Mouse (Mus musculus) 3134 (cell line): Measurements from ENCODE around the gene Llgl2.

Source experiments
- DNase-seq: peaks from one replicate; pipeline ENCODE4 v3.0.0-alpha.2; 2011; ENCODE audit warnings: low spot score; ENCODE audit not compliant: insufficient read length; ENCODE audit errors: extremely low read depth

Llgl2 gene

DNA sequence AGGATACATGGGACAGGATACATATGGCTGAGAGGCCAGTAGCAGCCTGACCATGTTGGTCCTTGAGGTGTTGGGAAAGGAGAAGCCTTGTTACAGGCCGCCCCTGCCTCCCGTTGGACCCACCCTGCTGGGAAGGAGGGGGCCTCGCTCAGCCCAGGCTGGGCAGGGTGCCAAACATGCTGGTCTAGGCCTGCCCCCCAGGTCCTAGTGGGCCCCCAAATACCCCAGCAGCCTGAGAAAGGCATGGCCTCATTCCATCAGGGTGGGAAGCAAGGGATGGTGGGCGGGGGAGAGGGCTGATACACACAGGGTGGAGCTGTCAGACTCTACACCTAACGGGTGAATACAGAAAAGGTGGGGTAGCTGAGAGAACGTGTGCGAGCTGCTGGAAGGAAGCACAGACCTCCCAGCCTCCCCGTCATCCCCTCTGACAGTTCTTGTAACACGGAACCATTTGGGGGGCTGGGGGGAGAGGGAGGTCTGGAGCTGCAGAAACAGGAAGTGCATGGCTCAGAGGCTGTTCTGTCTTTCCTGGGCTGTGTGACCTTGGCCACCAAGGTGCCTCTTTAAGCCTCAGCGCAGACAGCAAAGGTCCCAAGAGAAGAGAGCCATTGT lies 15.0 kb upstream of the Llgl2 start:
- no peak for DNase-seq

DNA sequence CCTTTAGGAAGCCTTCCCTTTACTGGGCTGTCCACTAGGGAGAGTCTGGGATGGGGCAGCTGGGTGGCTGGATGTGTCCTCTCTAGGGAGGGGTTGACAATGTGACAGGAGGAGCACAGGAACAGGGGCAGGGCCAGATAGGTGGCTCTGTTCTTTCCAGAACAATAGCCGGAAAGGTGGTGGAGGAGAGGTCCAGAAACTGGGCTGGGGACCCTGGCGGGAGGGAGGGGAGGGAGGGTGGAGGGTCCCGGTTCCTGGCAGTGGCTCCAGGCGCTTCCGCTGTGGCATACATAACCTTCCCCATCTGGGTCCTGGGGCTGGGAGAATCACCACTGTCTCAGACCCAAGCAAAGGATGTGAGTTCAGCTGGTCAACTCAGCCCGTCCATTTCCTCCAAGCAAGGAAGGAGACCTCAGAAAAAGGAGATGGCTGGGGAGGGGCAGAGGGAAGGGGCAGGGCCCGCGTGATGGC lies 14.5 kb upstream of the Llgl2 start:
- DNase-seq: no peak

DNA sequence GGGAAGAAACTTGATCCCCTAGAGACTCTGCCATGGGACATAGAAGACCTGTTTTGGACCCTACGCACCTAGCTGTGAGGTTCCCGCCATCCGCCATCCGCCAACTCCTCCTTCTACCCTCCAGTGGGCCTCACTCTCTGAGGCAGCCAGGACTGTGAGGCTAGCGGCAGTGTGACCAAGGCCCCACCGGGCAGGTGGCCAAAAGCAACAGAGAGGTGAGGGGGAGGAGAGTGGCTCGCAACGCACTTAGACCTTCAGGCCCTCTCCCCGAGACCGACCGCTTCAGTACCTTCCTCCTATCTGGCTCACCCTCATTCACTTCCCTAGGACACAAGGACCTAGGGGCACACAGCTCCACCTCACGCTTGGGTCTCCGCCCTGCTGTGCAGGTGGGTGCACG lies 13.5 kb upstream of the Llgl2 start:
- no peak for DNase-seq

- DNase-seq: no peak
Observed at GRCm38 (mm10) chr11:115811381-115812093, 12.3 kb upstream of the Llgl2 start.

GRCm38 (mm10) chr11:115812095-115812494 lies 11.8 kb upstream of the Llgl2 start:
- DNase-seq: no peak

- no peak for DNase-seq
Observed at GRCm38 (mm10) chr11:115812533-115813420, 11.1 kb upstream of the Llgl2 start.

GRCm38 (mm10) chr11:115813507-115814296 lies 10.1 kb upstream of the Llgl2 start, which contains the start of gene Caskin2:
TSS of gene Caskin2 (minus strand) at chr11:115813639.
- peak; percentile 96 for DNase-seq

- DNase-seq: peak; percentile 88
Observed at GRCm38 (mm10) chr11:115814605-115815450, 9.0 kb upstream of the Llgl2 start, which contains the start of gene Tsen54. TSS of gene Tsen54 (plus strand) at chr11:115814724.

- DNase-seq: no peak
Observed at GRCm38 (mm10) chr11:115817331-115817730, 6.5 kb upstream of the Llgl2 start.

GRCm38 (mm10) chr11:115819915-115820623 lies 3.8 kb upstream of the Llgl2 start:
- DNase-seq: no peak

DNA sequence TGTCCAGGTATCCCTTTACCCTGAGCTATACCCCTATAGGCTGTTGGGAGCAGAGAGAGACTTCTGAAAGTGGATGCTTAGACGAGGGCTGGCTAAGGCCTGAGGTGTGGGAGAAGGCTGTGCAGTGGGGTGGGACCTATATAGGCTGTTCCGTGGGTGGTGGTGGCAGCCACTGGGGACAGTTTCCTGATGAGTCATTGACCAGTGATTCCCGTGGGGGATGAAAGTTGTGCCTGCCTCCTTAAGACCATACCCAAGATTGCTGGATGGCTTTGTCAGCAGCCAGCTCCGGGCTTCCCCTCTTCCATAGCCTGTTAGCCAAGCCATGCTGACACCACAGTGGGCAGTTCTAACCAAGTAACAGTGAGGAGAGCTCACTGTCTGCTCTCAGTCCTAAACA lies 2.8 kb upstream of the Llgl2 start:
- peak; percentile 53 for DNase-seq

GRCm38 (mm10) chr11:115824813-115825212 lies 964 bp downstream of the Llgl2 start:
- DNase-seq: no peak

DNA sequence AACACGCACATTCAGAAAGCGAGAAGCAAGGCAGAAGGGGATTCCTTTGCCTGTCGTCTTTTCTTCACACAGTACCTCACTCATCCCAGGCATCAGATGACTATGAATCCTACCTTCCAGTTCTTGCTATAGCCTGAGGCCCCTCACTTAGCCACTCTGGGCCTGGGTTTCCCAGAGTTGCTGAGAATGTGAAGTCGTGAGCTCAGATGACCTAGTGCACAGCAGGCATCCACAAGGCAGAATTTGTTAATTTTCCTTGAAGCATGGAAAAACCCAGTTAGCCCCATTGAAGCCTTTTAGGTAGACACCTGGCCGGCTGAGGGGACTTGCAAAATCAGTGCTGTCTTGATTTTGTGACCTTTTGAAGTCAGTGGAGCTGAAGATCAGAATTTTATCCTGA lies 2.6 kb downstream of the Llgl2 start:
- DNase-seq: no peak

GRCm38 (mm10) chr11:115827624-115828023 lies 3.8 kb downstream of the Llgl2 start:
- peak; percentile 45 for DNase-seq

DNA sequence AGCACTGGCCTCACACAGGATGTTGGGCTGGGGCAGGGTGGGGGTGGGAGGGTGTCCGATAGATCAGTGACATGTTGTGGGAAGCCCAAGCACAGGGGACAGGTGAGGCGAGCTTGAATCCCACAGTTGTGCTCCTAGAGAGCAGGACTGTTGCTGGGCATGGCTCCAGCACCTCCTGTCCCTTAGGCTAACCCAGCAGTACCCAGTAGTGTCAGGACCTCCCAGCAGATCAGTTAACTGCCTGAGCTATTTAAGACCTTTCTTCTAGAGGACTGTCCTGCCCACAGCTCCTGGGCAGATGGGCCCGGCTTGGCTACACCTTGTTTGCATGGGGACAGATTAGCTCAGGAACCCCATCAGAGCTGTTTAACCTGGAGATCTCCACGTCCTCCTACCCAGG lies 5.2 kb downstream of the Llgl2 start:
- DNase-seq: no peak

- DNase-seq: no peak
Observed at GRCm38 (mm10) chr11:115830550-115831325, 6.9 kb downstream of the Llgl2 start.

- no peak for DNase-seq
Observed at GRCm38 (mm10) chr11:115831518-115831917, 7.7 kb downstream of the Llgl2 start.

GRCm38 (mm10) chr11:115832064-115832463 lies 8.2 kb downstream of the Llgl2 start:
- DNase-seq: no peak
